Mouse (Mus musculus) spleen, adult 2 months (tissue): Measurements from ENCODE around the gene Prm2.

ENCODE experiments used
- CTCF ChIP-seq: fragments of 200-500 bp; IDR thresholded peaks from 2 replicates; pipeline ENCODE4 v1.5.1; 2011; ENCODE audit warnings: mild to moderate bottlenecking, inconsistent platforms; ENCODE audit not compliant: insufficient read depth, insufficient read length, insufficient replicate concordance; ENCODE audit errors: extremely low read depth
- POLR2A ChIP-seq: fragments of 200-500 bp; IDR thresholded peaks from 2 replicates; pipeline ENCODE4 v1.6.1; 2011; ENCODE audit warnings: low read depth, low read length, inconsistent platforms

DNA sequence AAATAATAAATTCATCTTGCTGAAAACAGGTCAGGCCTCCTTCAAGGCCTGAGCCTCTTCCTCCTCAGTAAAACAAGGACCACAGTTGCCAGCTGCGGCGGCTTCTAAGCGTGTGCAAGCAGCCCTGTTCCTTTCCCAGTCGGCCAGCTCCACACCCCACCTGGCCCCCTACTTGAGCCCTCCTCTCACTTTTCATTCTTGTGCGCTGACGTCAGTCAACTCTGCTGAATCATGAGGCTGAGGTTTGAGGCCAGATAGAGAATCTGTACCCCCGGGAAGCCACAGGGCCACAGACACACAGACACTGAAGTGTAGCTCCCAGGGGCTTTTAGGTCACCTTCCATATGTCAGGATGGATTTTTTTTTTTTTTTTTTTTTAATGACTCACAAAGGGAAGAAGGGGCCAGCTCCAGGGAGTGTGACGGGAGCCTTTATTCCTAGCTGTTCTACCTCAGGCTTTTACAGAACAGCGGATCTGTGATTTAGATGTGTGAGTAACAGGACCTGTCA lies 14.0 kb downstream of the Prm2 start:
- TF ChIP-seq POLR2A (no peak), CTCF (no peak)
